Mouse (Mus musculus) heart, adult 2 months (tissue): ENCODE measurements around the gene Slc10a7.
A peak's percentile ranks its signal among the peaks of the same experiment; 100 is the strongest.

Experiments
- CTCF ChIP-seq: fragments of 200-600 bp; IDR thresholded peaks from 2 replicates; pipeline ENCODE4 v1.8.1; 2022; ENCODE audit warnings: antibody characterized with exemption, mild to moderate bottlenecking, moderate library complexity
- EP300 ChIP-seq: fragments of 200-500 bp; IDR thresholded peaks from 2 replicates; pipeline ENCODE4 v1.6.1; 2011; ENCODE audit warnings: low read depth, low read length, control low read depth; ENCODE audit not compliant: insufficient read depth
- POLR2A ChIP-seq: fragments of 200-500 bp; IDR thresholded peaks from 2 replicates; pipeline ENCODE4 v1.6.1; 2011; ENCODE audit warnings: mild to moderate bottlenecking, low read depth, low read length, control low read depth; ENCODE audit not compliant: insufficient read depth

DNA sequence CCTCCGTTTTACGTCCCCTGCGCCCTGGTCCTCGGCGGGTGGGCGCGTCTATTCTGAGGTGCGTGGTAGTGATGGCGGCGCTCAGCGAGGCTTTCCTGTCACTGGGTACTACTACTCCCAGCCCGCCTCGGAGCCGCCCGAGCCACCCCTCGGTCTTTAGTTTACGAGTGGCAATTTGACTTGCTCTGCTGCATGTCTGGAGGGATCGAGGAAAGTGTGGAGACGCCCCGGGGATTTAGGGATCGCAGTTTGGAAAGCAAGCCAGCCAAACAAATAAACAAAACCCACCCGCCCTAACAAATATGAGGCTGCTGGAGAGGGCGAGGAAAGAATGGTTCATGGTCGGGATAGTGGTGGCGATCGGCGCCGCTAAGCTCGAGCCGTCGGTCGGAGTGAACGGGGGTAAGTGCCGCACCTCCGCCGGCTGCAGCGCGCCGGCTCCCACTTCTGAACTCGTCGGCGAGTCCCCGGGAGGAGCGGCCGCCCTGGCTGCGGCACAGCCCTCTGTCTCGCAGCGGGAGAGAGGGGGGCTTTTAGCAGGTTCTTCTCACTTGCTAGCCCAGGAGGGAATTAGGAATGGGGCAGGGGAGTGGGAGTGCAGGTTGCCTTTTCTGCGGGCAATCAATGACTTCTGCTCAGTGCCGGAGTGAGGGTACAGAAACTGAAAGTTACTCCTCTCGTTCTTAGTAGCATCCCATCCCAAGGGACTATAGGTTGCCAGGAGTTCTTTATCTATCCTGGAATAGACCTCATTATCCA lies at the start of gene Slc10a7:
- no peak for TF ChIP-seq CTCF
- TF ChIP-seq POLR2A = peak; percentile 45; the same call in 1 of the 2 replicates
- 0 out of 2 replicates have a peak, but pooled peaks have one; percentile 4 for TF ChIP-seq EP300
